Mouse (Mus musculus) myocyte (in vitro differentiated cells): ENCODE measurements around the gene Acad12. TPM values are rescaled to one million over a fixed set of nuclear protein-coding genes. Genes with fewer than 3 reads are reported as not detected.
"Not testable (repeated sequence)": the region's sequence is repeated elsewhere in the genome, so short reads cannot be mapped to it uniquely, and the experiment has no call there.

Experiments
- H3K27me3 ChIP-seq: one replicate; pipeline ENCODE4 v1.6.1; 2011; ENCODE audit not compliant: control insufficient read depth, insufficient read depth, insufficient read length
- H3K36me3 ChIP-seq: one replicate; pipeline ENCODE4 v1.6.1; 2011; ENCODE audit not compliant: control insufficient read depth, insufficient read depth
- H3K4me2 ChIP-seq: one replicate; pipeline ENCODE4 v1.6.1; 2011; ENCODE audit warnings: low read depth, control low read depth
- H3K4me3 ChIP-seq: one replicate; pipeline ENCODE4 v1.5.1; 2011; ENCODE audit warnings: mild to moderate bottlenecking, control low read depth, moderate library complexity
- H3K79me2 ChIP-seq: one replicate; pipeline ENCODE4 v1.6.1; 2011; ENCODE audit not compliant: control insufficient read depth, insufficient read depth
- H3ac ChIP-seq: one replicate; pipeline ENCODE4 v1.6.1; 2011; ENCODE audit not compliant: control insufficient read depth, insufficient read length
- CEBPB ChIP-seq: IDR thresholded peaks from 2 replicates; pipeline ENCODE4 v1.6.1; 2011; ENCODE audit warnings: mild to moderate bottlenecking, moderate library complexity; ENCODE audit not compliant: poor library complexity, insufficient read depth, severe bottlenecking
- E2F4 ChIP-seq: IDR thresholded peaks from one replicate; pipeline ENCODE4 v1.6.1; 2011; ENCODE audit warnings: mild to moderate bottlenecking, control low read depth, moderate library complexity; ENCODE audit not compliant: insufficient read depth
- MAX ChIP-seq: IDR thresholded peaks from one replicate; pipeline ENCODE4 v1.6.1; 2011; ENCODE audit warnings: low read depth, mild to moderate bottlenecking, control low read depth
- MYOD1 ChIP-seq, 3 experiments: IDR thresholded peaks; one replicate each; pipeline ENCODE4 v1.6.1; 2011; ENCODE audit warnings: control low read depth in 2 of 3, low read depth in 2 of 3, mild to moderate bottlenecking in 2 of 3, moderate library complexity in 1 of 3; ENCODE audit not compliant: insufficient read length in 2 of 3, control insufficient read depth in 1 of 3
- MYOG ChIP-seq, 3 experiments: IDR thresholded peaks; one replicate each; pipeline ENCODE4 v1.6.1; 2011; ENCODE audit warnings: control low read depth in 2 of 3, low read depth in 2 of 3, mild to moderate bottlenecking in 2 of 3; ENCODE audit not compliant: insufficient read length in 2 of 3, control insufficient read depth in 1 of 3, insufficient read depth in 1 of 3
- POLR2AphosphoS2 ChIP-seq: IDR thresholded peaks from one replicate; pipeline ENCODE4 v1.6.1; 2011; ENCODE audit warnings: low read depth, control low read depth; ENCODE audit not compliant: insufficient read length
- REST ChIP-seq: IDR thresholded peaks from one replicate; pipeline ENCODE4 v1.6.1; 2011; ENCODE audit warnings: mild to moderate bottlenecking, control low read depth, moderate library complexity; ENCODE audit not compliant: insufficient read depth, insufficient read length
- SRF ChIP-seq: IDR thresholded peaks from one replicate; pipeline ENCODE4 v1.6.1; 2011; ENCODE audit warnings: low read depth; ENCODE audit not compliant: control insufficient read depth, insufficient read length
- TCF12 ChIP-seq: IDR thresholded peaks from one replicate; pipeline ENCODE4 v1.6.1; 2011; ENCODE audit warnings: mild to moderate bottlenecking, control low read depth; ENCODE audit not compliant: poor library complexity, insufficient read depth, severe bottlenecking
- TCF3 ChIP-seq: IDR thresholded peaks from one replicate; pipeline ENCODE4 v1.6.1; 2011; ENCODE audit warnings: low read depth, control low read depth; ENCODE audit not compliant: insufficient read length
- USF1 ChIP-seq: IDR thresholded peaks from one replicate; pipeline ENCODE4 v1.6.1; 2011; ENCODE audit warnings: low read depth, mild to moderate bottlenecking, control low read depth, moderate library complexity
- polyA plus RNA-seq: library from polyadenylated mRNA; unstranded; fragments of >200 nt; fragmentation: generic; extraction: Trizol; gene quantifications from one replicate; pipeline ENCODE4 v1.2.1, GENCODE M21; 2012; ENCODE audit warnings: missing spikeins

The Acad12 gene
- polyA plus RNA-seq, 1 experiment: 2.1 TPM

DNA sequence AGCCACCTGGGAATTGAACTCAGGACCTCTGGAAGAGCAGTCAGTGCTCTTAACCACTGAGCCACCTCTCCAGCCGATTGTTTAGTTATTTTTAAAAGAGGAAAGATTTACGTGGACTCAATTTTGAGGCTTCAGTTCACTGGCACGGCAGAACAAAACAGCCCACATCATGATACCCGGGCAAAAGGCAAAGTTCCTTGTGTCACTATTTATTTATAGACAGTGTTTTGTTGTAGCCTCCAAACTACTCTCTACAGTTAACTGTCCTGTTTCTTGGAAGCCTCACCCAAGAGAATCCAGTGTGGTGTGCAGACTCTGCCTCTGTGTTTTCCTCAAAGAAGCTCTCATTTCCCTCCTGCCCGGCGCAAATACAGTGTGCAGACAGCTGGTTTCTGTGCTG is 6.7 kb downstream of the Acad12 start:
- Histone ChIP-seq H3K36me3 (no peaks in the 10 kb centered on the region), H3K4me2 (no peak overlapping the region), H3K79me2 (no peaks in the 10 kb centered on the region), H3K4me3 (no peak overlapping the region), H3K27me3 (no peaks in the 10 kb centered on the region), H3ac (no peak overlapping the region)
- TF ChIP-seq CEBPB (no peak), E2F4 (no peak), TCF12 (no peak), MYOD1 (IDR thresholded peaks at IDR 0.05; ENCODE audit: control insufficient read depth in 1 of 3, insufficient read length in 2 of 3, low read depth in 2 of 3) (peak in 1 of 3 experiments; percentile 14)

GRCm38 (mm10) chr5:121609556-121610135 is 9.1 kb downstream of the Acad12 start:
- H3K27me3 ChIP-seq, H3K4me3 ChIP-seq, H3K36me3 ChIP-seq, H3K79me2 ChIP-seq, H3ac ChIP-seq, H3K4me2 ChIP-seq: not testable (repeated sequence)
- peak in 1 of 3 experiments; percentile 67 for TF ChIP-seq MYOG (IDR thresholded peaks at IDR 0.05; ENCODE audit: control insufficient read depth in 1 of 3, insufficient read depth in 1 of 3, insufficient read length in 2 of 3, low read depth in 2 of 3)
- TF ChIP-seq MYOD1 (IDR thresholded peaks at IDR 0.05; ENCODE audit: control insufficient read depth in 1 of 3, insufficient read length in 2 of 3, low read depth in 2 of 3): peak in 2 of 3 experiments; percentile 66 to 72

DNA sequence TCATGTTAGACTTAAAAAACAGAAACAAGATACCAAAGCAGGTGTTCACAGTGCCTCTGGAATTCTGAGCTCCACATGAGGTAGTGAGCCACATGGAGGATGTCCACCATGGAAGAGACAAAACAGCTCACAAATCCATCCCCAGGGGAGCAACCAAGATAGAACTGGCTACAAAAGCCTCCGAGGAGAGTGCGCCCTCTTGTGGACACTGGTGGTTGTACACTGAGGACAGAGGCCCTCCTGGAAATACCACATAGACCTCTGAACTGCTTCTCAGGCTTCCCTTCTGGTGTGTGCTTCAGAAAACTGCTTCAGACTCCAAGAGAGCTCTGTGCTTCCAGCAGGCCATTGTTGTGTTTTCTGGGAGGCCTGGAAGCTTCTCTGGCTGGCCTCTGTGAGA is 12.6 kb downstream of the Acad12 start:
- Histone ChIP-seq H3ac (no peak overlapping the region), H3K36me3 (no peaks in the 10 kb centered on the region), H3K27me3 (no peaks in the 10 kb centered on the region), H3K4me2 (no peak overlapping the region), H3K4me3 (no peak overlapping the region), H3K79me2 (no peaks in the 10 kb centered on the region)
- no peak for TF ChIP-seq MYOD1 (IDR thresholded peaks at IDR 0.05; ENCODE audit: control insufficient read depth in 1 of 3, insufficient read length in 2 of 3, low read depth in 2 of 3)

- H3K4me2 ChIP-seq, H3K27me3 ChIP-seq, H3ac ChIP-seq, H3K79me2 ChIP-seq, H3K4me3 ChIP-seq, H3K36me3 ChIP-seq: not testable (repeated sequence)
Observed at GRCm38 (mm10) chr5:121603815-121604214, 14.9 kb downstream of the Acad12 start.

DNA sequence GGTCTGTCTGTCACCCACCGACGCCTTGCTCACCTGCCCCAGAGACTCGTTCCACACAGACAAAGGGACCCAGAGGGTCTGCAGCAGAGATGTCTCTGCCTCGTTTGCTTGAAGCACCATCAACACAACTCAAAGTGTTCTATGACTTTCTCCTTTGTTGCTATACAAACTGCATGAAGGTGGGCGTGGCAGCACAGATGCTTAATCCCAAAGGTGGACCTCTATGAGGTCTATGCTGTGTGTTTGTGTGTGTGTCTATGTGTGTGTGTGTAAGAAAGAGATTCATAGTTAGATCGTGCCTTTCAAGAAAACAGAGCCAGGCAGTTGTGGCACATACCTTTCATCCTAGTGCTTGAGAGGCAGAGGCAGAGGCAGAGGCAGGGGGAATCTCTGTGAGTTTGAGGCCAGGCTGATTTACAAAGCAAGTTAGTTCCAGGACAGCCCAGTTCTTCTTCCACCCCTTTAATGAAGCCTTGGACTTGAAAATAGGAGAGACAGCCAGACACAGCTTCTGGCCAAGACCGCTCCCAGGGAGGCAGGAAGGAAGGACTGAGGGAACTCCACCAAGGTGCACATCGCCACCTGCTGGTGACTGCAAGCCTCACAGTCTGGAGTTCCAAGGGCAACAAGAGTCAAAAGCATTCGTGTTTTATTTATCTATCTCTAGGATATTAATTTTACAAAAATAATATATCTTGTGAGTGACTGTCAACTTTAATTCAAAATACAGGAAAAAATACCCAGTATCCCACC is 17.0 kb downstream of the Acad12 start:
- Histone ChIP-seq H3K79me2 (no peaks in the 10 kb centered on the region), H3K4me3 (no peak overlapping the region), H3ac (no peak overlapping the region), H3K27me3 (no peaks in the 10 kb centered on the region), H3K4me2 (no peak overlapping the region), H3K36me3 (no peaks in the 10 kb centered on the region)
- TF ChIP-seq MAX (no peak), MYOG (IDR thresholded peaks at IDR 0.05; ENCODE audit: control insufficient read depth in 1 of 3, insufficient read depth in 1 of 3, insufficient read length in 2 of 3, low read depth in 2 of 3) (no peak), TCF3 (no peak), CEBPB (no peak)

GRCm38 (mm10) chr5:121598871-121599610 is 19.7 kb downstream of the Acad12 start:
- Histone ChIP-seq H3K27me3 (no peaks in the 10 kb centered on the region), H3ac (no peak overlapping the region), H3K79me2 (no peaks in the 10 kb centered on the region), H3K36me3 (no peaks in the 10 kb centered on the region), H3K4me2 (no peak overlapping the region), H3K4me3 (no peak overlapping the region)
- no peak for TF ChIP-seq TCF12
- no peak for TF ChIP-seq E2F4
- TF ChIP-seq MYOD1 (IDR thresholded peaks at IDR 0.05; ENCODE audit: control insufficient read depth in 1 of 3, insufficient read length in 2 of 3, low read depth in 2 of 3): no peak
- no peak for TF ChIP-seq SRF
- no peak for TF ChIP-seq USF1
- TF ChIP-seq POLR2AphosphoS2: no peak
- TF ChIP-seq REST: no peak
- no peak for TF ChIP-seq TCF3
